Mouse (Mus musculus): ENCODE measurements around the gene Gm6377.

Gene Gm6377

DNA sequence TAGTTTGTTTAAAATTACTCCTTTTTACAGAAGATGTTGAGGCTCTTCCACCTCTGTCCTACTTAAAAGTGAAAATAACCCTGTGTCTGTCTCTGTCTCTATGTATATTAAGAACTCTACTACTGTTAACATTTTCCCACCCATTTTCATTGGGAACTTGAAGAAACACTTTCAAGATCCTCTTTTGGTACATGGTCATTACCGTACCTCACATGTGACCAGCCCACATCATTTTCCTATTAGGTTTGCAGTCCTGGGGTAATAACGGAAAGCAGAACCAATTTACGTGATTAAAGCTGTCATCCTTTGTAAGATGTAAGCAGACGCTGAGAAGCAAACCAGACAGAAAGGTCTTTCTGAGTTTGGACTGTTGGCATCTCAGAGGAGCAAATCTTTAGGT, at the start of gene Gm6377:
Gene Gm6377, plus strand, starts transcription at position 289 of the 400 bp plus-strand sequence.
- DNase-seq (ENCODE audit: low spot score) = no peak

DNA sequence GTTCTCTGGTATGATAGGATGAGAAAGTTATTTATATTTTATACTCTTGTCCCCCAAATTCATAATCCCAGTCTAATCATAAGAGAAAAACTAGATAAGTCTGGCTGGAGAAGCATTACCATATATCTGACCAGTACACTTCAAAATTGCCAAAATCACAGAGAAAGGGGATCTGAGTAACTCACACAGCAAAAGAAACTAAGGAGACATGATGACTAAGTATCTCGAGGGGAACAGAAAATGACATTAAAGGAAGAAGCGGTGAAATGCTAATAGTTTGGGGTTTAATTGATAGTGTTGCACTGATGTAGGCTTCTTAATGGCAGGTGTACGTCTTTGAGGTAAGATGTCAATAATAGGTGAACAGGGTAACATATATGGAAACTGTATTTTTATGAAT, 49.4 kb upstream of the Gm6377 start:
- no peak for DNase-seq (ENCODE audit: low spot score)

DNA sequence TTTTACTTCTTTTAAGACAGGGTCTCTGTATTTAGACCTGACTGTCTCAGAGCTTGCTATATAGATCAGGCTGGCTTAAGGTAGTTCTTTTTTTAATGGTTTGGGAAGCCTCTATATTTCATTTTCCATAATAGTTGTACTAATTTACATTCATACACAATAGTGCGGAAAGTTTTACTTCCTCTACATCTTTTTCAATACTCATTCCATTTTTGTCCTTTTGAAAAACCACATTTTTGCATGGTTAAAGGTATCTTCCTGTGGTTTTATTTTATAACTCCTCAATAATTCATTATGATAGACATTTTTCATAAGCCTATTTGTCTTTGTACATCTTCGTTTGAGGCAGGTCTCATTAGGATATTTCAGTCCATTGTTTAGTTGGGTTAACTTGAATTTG, 45.3 kb upstream of the Gm6377 start:
- DNase-seq (ENCODE audit: low spot score) = no peak

DNA sequence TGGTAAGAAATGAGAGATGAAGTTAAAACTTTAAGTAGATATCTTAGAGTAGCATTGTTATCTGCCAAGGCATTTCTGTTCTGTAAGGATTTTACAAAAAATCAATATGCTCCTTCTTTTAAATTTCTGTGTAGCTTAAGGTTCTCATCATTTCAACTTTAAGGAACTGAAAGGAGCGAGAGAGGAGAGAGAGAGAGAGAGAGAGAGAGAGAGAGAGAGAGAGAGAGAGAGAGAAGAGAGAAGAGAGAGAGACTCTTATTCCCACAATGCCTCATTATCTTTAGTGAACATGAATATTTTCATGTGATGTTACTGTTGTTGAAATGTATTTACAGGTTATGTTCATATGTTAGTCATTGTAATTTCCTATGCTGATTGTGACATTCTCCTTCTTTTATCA, 36.2 kb upstream of the Gm6377 start:
- DNase-seq (ENCODE audit: low spot score) = no peak

DNA sequence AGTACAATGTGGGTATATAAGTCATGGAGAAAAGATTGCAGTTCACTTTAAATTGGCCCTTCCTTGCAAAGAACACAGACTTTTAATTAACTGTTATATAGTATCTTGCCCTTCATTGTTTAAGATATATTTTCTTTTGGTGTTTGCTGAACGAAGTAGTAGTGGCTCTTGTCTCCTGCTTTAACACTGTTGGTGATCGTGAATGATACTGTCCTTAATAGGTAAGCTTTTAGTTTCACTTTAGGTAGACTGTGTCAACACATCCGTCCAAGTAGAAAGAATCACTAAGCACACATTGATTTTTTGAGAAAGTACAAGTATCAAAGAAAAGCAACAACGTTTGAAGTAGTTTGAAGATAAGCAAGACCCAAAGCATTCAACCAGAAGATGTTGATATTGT, 35.7 kb upstream of the Gm6377 start:
- no peak for DNase-seq (ENCODE audit: low spot score)

DNA sequence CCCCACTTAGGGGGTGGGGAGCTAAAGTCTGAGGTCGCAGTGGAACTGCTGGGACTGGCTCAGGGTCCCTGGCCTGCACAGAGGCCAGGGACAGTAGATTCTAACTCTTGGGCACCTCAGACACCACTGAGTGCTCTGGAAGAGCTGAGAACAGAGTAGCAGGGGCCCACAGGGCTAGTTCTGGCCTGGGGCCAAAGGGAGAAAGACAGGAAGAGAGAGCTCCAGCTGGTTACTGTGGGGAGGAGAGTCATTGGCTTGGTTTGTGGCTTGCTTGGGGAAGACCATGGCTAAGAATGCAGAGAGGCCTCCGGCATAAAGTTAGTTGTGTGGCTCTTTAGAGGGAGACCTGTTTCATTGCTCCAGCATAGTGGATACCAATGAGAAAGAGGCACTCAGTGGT, 21.5 kb upstream of the Gm6377 start:
- DNase-seq (ENCODE audit: low spot score) = no peak

DNA sequence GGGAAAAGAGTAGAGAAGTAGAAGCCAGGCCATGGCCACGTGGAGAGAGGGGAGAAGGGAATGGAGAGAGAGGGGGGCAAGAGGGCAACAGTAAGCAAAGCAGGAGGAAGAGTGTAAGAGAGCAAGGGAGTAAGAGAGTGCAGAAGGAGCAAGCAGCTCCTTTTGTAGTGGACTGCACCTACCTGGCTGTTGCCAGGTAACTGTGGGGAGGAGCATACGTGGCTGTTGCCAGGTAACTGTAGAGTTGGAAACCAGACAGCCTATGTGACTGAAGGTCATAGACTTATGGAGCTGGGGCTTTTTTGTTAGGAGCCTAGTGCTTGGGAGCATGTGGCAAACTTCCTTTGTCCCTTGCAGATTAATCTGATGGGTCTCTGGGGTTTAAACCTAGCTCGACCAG, 21.1 kb upstream of the Gm6377 start:
- no peak for DNase-seq (ENCODE audit: low spot score)

DNA sequence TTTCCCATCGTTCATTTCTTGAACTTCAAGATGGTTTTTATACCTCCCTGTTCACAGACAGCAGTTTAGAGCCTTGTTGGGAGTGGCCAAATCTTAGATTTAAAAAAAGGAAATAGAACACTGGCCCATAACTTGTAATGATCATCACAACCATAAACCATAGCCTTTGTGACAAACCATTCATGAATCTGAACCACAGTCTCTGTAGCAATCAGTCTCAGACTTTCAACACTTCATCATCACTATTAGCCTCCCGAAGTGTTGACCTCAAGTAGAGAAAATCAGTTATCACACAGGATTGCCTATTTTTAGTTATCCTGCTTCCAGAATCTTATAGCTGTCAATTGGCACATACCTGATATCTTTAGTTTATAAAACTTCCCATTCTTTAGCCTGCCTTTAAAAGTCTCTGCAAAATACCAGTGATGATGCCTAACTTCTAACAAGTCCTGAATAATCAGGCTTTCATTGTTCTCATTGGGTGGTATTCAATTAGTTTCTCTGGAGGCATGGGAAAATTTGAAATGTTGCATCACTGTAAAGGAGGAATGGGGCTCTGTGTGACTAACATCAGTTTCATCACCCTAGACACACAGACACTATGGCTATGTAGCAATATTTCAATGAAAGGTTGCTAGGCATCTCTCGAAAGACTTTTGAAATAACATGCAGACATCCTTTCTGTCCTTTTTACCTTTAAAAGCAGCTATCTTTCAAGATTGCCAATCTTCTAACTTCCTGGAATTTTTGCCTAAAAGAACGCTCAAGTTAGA, 11.7 kb upstream of the Gm6377 start:
- DNase-seq (ENCODE audit: low spot score) = no peak

DNA sequence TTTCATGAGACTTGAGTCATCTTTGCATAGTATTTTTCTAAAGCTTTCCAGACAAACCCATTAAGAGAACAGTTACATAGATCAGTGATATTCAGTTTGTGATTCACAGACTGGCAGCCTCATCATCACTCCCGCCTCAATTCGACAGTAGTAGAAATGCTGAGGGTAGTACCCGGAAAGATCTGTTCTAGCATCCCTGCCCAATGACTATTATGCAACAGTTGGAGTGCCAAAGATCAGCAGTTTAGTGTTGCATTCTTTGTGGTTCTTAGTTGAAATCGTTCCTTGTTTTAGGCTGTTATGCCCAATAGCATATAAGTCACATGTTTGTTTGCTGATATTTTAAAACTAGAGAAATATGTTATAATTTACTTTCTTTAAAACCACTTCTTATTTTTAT, 6.9 kb upstream of the Gm6377 start:
- DNase-seq (ENCODE audit: low spot score) = no peak

DNA sequence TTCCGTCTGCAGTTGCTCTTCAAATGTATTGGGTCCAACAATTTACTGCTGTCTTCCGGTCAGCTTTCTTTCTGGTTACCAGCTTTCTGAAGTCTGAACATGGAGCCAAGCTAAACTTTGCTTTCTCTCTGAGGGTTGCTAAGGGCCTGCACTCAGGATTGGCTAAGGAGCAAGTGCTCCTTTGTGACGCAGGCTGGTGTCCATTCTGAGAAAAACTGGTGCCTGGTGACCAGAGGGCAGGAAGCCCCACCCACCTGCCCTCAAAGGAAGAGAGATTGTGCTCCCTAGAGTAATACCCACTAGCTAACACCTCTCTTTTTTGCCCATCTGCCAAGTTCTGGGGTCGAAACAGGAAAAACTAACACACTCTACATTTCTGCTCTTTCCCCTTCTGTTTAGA, 5.6 kb upstream of the Gm6377 start:
- DNase-seq (ENCODE audit: low spot score) = no peak

DNA sequence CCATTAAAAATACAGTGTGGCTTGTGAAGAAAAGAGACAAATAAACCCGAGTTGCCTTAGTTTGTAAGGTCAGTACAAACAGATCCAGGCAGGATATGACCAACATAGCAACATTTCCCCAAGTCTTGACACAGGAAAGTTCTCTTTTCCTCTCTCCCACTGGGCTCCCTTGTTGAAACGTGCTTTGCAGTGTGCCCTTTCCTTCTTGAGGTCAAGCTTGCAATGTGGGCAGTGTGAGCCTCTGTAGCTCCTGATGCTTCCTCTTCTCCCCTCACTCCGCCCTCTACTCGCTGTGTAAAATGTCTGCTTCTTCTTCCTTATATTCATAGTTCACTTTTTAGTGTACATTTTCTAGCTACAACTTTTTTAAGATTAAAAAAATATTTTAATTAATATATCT, 5.1 kb upstream of the Gm6377 start:
- no peak for DNase-seq (ENCODE audit: low spot score)

DNA sequence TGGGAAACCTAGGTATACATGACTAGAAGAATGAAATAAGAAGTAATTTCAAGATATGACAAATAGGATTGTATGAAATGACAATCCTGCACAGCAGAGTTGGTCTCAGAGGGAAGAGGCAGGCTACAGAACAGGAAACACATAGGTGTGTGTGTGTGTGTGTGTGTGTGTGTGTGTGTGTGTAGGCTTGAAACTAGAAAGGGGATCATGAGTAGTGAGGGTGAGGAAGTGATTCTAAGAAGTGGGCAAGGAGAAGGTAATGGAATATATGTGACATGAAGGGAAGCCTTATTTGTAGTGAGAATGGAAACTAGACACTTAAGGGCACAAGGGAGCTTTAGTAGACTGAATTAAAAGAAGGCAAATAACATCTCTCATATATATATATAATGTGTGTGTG, 11.3 kb downstream of the Gm6377 start:
- no peak for DNase-seq (ENCODE audit: low spot score)

DNA sequence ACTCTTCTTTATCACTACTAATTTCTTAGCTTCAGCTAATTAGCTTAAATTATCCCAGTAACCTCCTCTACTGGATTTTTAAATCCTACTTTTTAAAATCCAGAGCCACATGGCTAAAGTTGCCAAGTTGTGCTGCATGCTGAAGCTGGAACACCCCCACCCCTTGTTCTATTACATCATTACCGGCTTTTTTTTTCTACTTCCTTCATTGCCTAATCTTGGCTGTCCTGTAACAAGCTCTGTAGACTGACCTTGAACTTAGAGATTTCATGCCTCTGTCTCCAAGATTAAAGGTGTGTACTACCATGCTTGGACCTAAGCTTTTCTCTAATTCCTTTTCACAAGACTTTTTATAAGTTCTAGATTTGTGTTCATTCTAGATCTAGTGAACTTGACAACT, 32.2 kb downstream of the Gm6377 start:
- DNase-seq (ENCODE audit: low spot score) = no peak

DNA sequence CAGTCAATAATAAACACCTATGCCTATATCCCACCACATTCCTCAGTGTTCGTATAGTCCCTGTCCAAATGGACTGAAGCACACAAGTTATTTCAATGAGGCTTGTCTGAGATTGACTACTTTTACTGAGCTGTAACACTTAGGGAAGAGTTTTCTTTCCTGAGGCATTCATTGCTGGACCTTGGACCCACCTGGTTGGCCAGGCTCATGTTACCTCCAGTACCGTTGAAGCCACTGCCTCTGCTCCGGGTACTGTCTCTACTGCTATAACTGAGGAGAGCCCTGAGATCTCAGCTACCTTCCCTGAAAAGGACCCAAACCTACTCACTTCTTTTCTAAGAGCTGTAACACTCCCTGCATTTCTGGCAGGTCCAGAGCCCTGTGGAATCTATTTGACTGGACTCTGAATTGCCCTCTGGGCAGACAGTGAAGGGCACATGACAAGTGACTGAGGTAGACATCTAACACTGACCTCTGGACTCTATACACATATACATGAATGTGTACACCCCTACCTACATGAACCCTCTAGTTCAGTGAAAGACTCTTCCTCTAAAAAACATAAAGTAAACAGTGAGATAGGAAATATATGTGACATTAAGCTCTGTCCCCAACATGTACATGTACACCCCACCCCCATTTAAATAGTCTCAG, 39.0 kb downstream of the Gm6377 start:
- no peak for DNase-seq (ENCODE audit: low spot score)

DNA sequence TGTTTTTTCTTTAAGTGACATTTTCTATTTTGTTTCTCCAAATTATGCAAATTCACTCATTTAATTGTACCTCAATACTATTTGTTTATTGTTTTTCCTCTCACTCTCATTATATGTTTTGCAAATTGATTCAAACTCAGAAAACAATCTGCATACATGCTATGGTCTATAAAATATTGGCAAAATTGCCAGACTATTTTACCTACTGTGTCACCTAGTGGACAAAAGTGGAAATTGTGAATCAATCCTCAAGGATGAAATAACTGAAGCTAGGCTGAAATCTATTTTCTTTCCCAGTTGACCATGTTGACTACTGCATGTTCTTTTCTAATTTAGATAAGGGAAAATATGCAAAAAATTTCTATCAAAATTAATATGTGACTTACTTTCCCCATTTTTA, 41.6 kb downstream of the Gm6377 start:
- DNase-seq (ENCODE audit: low spot score) = peak; percentile 6

All from MN1 (cell line).